Mouse (Mus musculus) cerebellum, adult 2 months (tissue): ENCODE data around the gene Ank3.

Experiments
- CTCF ChIP-seq: fragments of 200-500 bp; IDR thresholded peaks from 2 replicates; pipeline ENCODE4 v1.5.1; 2011; ENCODE audit warnings: low read depth, mild to moderate bottlenecking, control low read depth, low read length, moderate library complexity, borderline replicate concordance; ENCODE audit not compliant: insufficient read depth
- POLR2A ChIP-seq: fragments of 200-500 bp; IDR thresholded peaks from 2 replicates; pipeline ENCODE4 v1.6.1; 2011; ENCODE audit warnings: low read length, control low read depth, borderline replicate concordance; ENCODE audit not compliant: insufficient read depth

- TF ChIP-seq POLR2A (no peak), CTCF (no peak)
Measured at GRCm38 (mm10) chr10:69418716-69419115, 20.1 kb downstream of the Ank3 start.
